Mouse (Mus musculus) ES-Bruce4 (cell line): ENCODE measurements at regions not wholly inside any gene's neighbourhood (a gene's known extent, or its start where the extent isn't known, plus 50 kb on each side); places are given as distances from the start of the nearest gene placed in this dataset.

ENCODE experiments used
- CTCF ChIP-seq: IDR thresholded peaks from one replicate; pipeline ENCODE4 v1.8.1; 2011; ENCODE audit warnings: low read depth, low read length
- POLR2A ChIP-seq: IDR thresholded peaks from one replicate; pipeline ENCODE4 v1.8.1; 2011; ENCODE audit warnings: low read length; ENCODE audit not compliant: insufficient read depth

- TF ChIP-seq POLR2A (no peak), CTCF (no peak)
These were observed 292.9 kb upstream of the Arglu1 start for GRCm38 (mm10) chr8:8983133-8983661.
